Mouse (Mus musculus) stomach, embryonic 15.5 days (tissue): Measurements from ENCODE around the gene Sds. TPM values are rescaled to one million over a fixed set of nuclear protein-coding genes. Genes with fewer than 3 reads are reported as not detected.

Experiments used
- ATAC-seq: fragments of 200-750 bp; cut with Nextera tagmentation; 2 replicates; pipeline ENCODE4 v1.8.0; 2017; ENCODE audit warnings: low read depth, moderate number of reproducible peaks, moderate TSS enrichment; ENCODE audit not compliant: insufficient read depth, low FRiP score
- H3K27ac ChIP-seq: fragments of 300-500 bp; sonication (generic); 2 replicates; pipeline ENCODE4 v1.5.1; 2015; ENCODE audit warnings: mild to moderate bottlenecking, inconsistent platforms
- H3K27me3 ChIP-seq: fragments of 300-500 bp; sonication (generic); replicated peaks from 2 replicates; pipeline ENCODE4 v1.6.1; 2015; ENCODE audit warnings: inconsistent platforms
- H3K36me3 ChIP-seq: fragments of 300-500 bp; sonication (generic); 2 replicates; pipeline ENCODE4 v1.6.1; 2015; ENCODE audit warnings: inconsistent platforms
- H3K4me1 ChIP-seq: fragments of 300-500 bp; sonication (generic); 2 replicates; pipeline ENCODE4 v1.6.1; 2015; ENCODE audit warnings: inconsistent platforms
- H3K4me2 ChIP-seq: fragments of 300-500 bp; sonication (generic); 2 replicates; pipeline ENCODE4 v1.6.1; 2015; ENCODE audit warnings: mild to moderate bottlenecking, inconsistent platforms
- H3K4me3 ChIP-seq: fragments of 300-500 bp; sonication (generic); replicated peaks from 2 replicates; pipeline ENCODE4 v1.5.1; 2015; ENCODE audit warnings: inconsistent platforms
- H3K9ac ChIP-seq: fragments of 300-500 bp; sonication (generic); 2 replicates; pipeline ENCODE4 v1.6.1; 2015; ENCODE audit warnings: inconsistent platforms
- H3K9me3 ChIP-seq: fragments of 300-500 bp; sonication (generic); 2 replicates; pipeline ENCODE4 v1.6.1; 2016; ENCODE audit warnings: inconsistent platforms
- WGBS: fragments of 180-500 bp; shearing (Covaris S2); methylation state at CpG from one replicate; pipeline ENCODE4 v1.1.7; 2015; 5-methylcytosine and 5-hydroxymethylcytosine counted together
- polyA plus RNA-seq: library from polyadenylated mRNA; unstranded; fragments of >200 nt; fragmentation: Nextera tagmentation; extraction: Ambion mirVana; gene quantifications from 2 replicates; pipeline ENCODE4 v1.2.1, GENCODE M21; 2015

The Sds gene
- polyA plus RNA-seq, 1 experiment from 2014 or later = 0.36 TPM

- 33% methylated on average over 14 of the region's 14 CpGs for WGBS
- Histone ChIP-seq H3K36me3 (no peaks in the 10 kb centered on the region), H3K9ac (no peak overlapping the region), H3K27me3 (no peaks in the 10 kb centered on the region; the same call in 1 of the 2 replicates), H3K4me3 (no peak overlapping the region), H3K4me1 (0 out of 2 replicates have a peak, but pooled peaks cover 4% of the 10 kb centered on the region), H3K9me3 (no peaks in the 10 kb centered on the region), H3K27ac (no peak overlapping the region), H3K4me2 (0 out of 2 replicates have a peak overlapping the region, but pooled peaks have one; percentile 0)
- no peak for ATAC-seq
Measured at GRCm38 (mm10) chr5:120454756-120455337, 21.5 kb upstream of the Sds start.

- Histone ChIP-seq H3K4me1 (0 out of 2 replicates have a peak, but pooled peaks cover 4% of the 10 kb centered on the region), H3K27ac (no peak overlapping the region), H3K4me2 (no peak overlapping the region), H3K9ac (no peak overlapping the region), H3K36me3 (no peaks in the 10 kb centered on the region), H3K9me3 (no peaks in the 10 kb centered on the region), H3K4me3 (no peak overlapping the region), H3K27me3 (no peaks in the 10 kb centered on the region; the same call in 1 of the 2 replicates)
- ATAC-seq = no peak; the same call in 1 of the 2 replicates
- 11% methylated on average over 1 of the region's 1 CpGs for WGBS
Measured at GRCm38 (mm10) chr5:120456253-120456652, 20.1 kb upstream of the Sds start.

- Histone ChIP-seq H3K9me3 (no peaks in the 10 kb centered on the region), H3K9ac (no peak overlapping the region), H3K27me3 (no peaks in the 10 kb centered on the region; the same call in 1 of the 2 replicates), H3K4me3 (no peak overlapping the region), H3K27ac (no peak overlapping the region), H3K4me1 (0 out of 2 replicates have a peak, but pooled peaks cover 4% of the 10 kb centered on the region), H3K36me3 (no peaks in the 10 kb centered on the region), H3K4me2 (no peak overlapping the region)
- 52% methylated on average over 7 of the region's 7 CpGs for WGBS
- no peak for ATAC-seq
Measured at GRCm38 (mm10) chr5:120456841-120457554, 19.3 kb upstream of the Sds start.

GRCm38 (mm10) chr5:120457628-120458027, 18.7 kb upstream of the Sds start:
- no peaks in the 10 kb centered on the region for H3K9me3 ChIP-seq
- H3K9ac ChIP-seq = no peak overlapping the region
- no peak overlapping the region for H3K4me2 ChIP-seq
- no peak overlapping the region for H3K27ac ChIP-seq
- 6% methylated on average over 9 of the region's 9 CpGs for WGBS
- no peaks in the 10 kb centered on the region; the same call in 1 of the 2 replicates for H3K27me3 ChIP-seq
- 0 out of 2 replicates have a peak, but pooled peaks cover 4% of the 10 kb centered on the region for H3K4me1 ChIP-seq
- no peak for ATAC-seq
- H3K4me3 ChIP-seq = no peak overlapping the region
- no peaks in the 10 kb centered on the region for H3K36me3 ChIP-seq

- Histone ChIP-seq H3K27me3 (no peaks in the 10 kb centered on the region; the same call in 1 of the 2 replicates), H3K4me2 (no peak overlapping the region), H3K4me1 (0 out of 2 replicates have a peak, but pooled peaks cover 4% of the 10 kb centered on the region), H3K4me3 (no peak overlapping the region), H3K36me3 (no peaks in the 10 kb centered on the region), H3K27ac (no peak overlapping the region), H3K9me3 (no peaks in the 10 kb centered on the region), H3K9ac (no peak overlapping the region)
- no peak for ATAC-seq
- 75% methylated on average over 10 of the region's 10 CpGs for WGBS
Measured at GRCm38 (mm10) chr5:120459133-120459532, 17.2 kb upstream of the Sds start.

GRCm38 (mm10) chr5:120461902-120462301, 14.4 kb upstream of the Sds start:
- H3K36me3 ChIP-seq = no peaks in the 10 kb centered on the region
- H3K4me2 ChIP-seq = no peak overlapping the region
- no peak overlapping the region for H3K4me3 ChIP-seq
- H3K27ac ChIP-seq = no peak overlapping the region
- H3K9me3 ChIP-seq = no peaks in the 10 kb centered on the region
- no peak for ATAC-seq
- H3K9ac ChIP-seq = no peak overlapping the region
- no peaks in the 10 kb centered on the region for H3K4me1 ChIP-seq
- no peaks in the 10 kb centered on the region for H3K27me3 ChIP-seq
- 68% methylated on average over 15 of the region's 15 CpGs for WGBS

GRCm38 (mm10) chr5:120464321-120464720, 12.0 kb upstream of the Sds start:
- no peak for ATAC-seq

GRCm38 (mm10) chr5:120465062-120465461, 11.3 kb upstream of the Sds start:
- no peak for ATAC-seq
- Histone ChIP-seq H3K9ac (no peak overlapping the region), H3K4me2 (no peak overlapping the region), H3K9me3 (no peaks in the 10 kb centered on the region), H3K36me3 (no peaks in the 10 kb centered on the region), H3K4me1 (no peaks in the 10 kb centered on the region), H3K4me3 (no peak overlapping the region), H3K27me3 (no peaks in the 10 kb centered on the region), H3K27ac (no peak overlapping the region)
- WGBS = 40% methylated on average over 5 of the region's 5 CpGs

More at GRCm38 (mm10) chr5:120464321-120464720, 12.0 kb upstream of the Sds start:
- Histone ChIP-seq H3K36me3 (no peaks in the 10 kb centered on the region), H3K9me3 (no peaks in the 10 kb centered on the region), H3K4me2 (no peak overlapping the region), H3K27ac (no peak overlapping the region), H3K27me3 (no peaks in the 10 kb centered on the region), H3K4me1 (no peaks in the 10 kb centered on the region), H3K9ac (no peak overlapping the region), H3K4me3 (no peak overlapping the region)
- 79% methylated on average over 4 of the region's 4 CpGs for WGBS

- Histone ChIP-seq H3K9me3 (no peaks in the 10 kb centered on the region), H3K4me1 (no peaks in the 10 kb centered on the region), H3K36me3 (no peaks in the 10 kb centered on the region), H3K4me3 (no peak overlapping the region), H3K27me3 (no peaks in the 10 kb centered on the region), H3K4me2 (no peak overlapping the region), H3K9ac (no peak overlapping the region), H3K27ac (no peak overlapping the region)
- 70% methylated on average over 6 of the region's 6 CpGs for WGBS
- peak; percentile 56; the same call in 1 of the 2 replicates for ATAC-seq
Measured at GRCm38 (mm10) chr5:120465860-120466259, 10.5 kb upstream of the Sds start.

- Histone ChIP-seq H3K36me3 (no peaks in the 10 kb centered on the region), H3K27ac (peak overlapping the region; percentile 54; the same call in 1 of the 2 replicates), H3K9ac (no peak overlapping the region), H3K4me2 (peak overlapping the region; percentile 36), H3K9me3 (no peaks in the 10 kb centered on the region), H3K4me3 (peak overlapping the region; percentile 23; the same call in 1 of the 2 replicates), H3K27me3 (no peaks in the 10 kb centered on the region), H3K4me1 (no peaks in the 10 kb centered on the region)
- peak; percentile 61; the same call in 1 of the 2 replicates for ATAC-seq
- WGBS = 8% methylated on average over 4 of the region's 4 CpGs
Measured at GRCm38 (mm10) chr5:120467026-120467425, 9.3 kb upstream of the Sds start.

GRCm38 (mm10) chr5:120468336-120468735, 8.0 kb upstream of the Sds start:
- Histone ChIP-seq H3K27me3 (no peaks in the 10 kb centered on the region), H3K4me2 (no peak overlapping the region), H3K4me1 (no peaks in the 10 kb centered on the region), H3K9me3 (no peaks in the 10 kb centered on the region), H3K27ac (no peak overlapping the region; the same call in 1 of the 2 replicates), H3K9ac (no peak overlapping the region), H3K4me3 (no peak overlapping the region), H3K36me3 (no peaks in the 10 kb centered on the region)
- 52% methylated on average over 5 of the region's 5 CpGs for WGBS
- peak; percentile 49; the same call in 1 of the 2 replicates for ATAC-seq

- H3K27ac ChIP-seq = no peak overlapping the region
- H3K9ac ChIP-seq = no peak overlapping the region
- H3K4me2 ChIP-seq = no peak overlapping the region
- no peak for ATAC-seq
- H3K9me3 ChIP-seq = no peaks in the 10 kb centered on the region
- H3K4me1 ChIP-seq = no peaks in the 10 kb centered on the region
- no peaks in the 10 kb centered on the region for H3K27me3 ChIP-seq
- WGBS = 56% methylated on average over 6 of the region's 6 CpGs
- no peaks in the 10 kb centered on the region for H3K36me3 ChIP-seq
- no peak overlapping the region for H3K4me3 ChIP-seq
Measured at GRCm38 (mm10) chr5:120468830-120469229, 7.5 kb upstream of the Sds start.
